Mouse (Mus musculus) heart, adult 18-20 months (tissue): Measurements from ENCODE around the gene Pcbp4. TPM values are rescaled to one million over a fixed set of nuclear protein-coding genes. Genes with fewer than 3 reads are reported as not detected.

Source experiments
- DNase-seq, 2 experiments: peaks; one replicate each; pipeline ENCODE4 v3.0.0; 2021 to 2022; ENCODE audit warnings: mixed read lengths in 1 of 2
- long read RNA-seq, 2 experiments: library from polyadenylated mRNA; stranded (forward); transcript quantifications; one replicate each; pipeline ENCODE4 v2.0.0; 2021
- total RNA-seq, 2 experiments: library from RNA; stranded (reverse); gene quantifications; 2 replicates each; pipeline ENCODE4 v1.2.3; 2021

Pcbp4 gene
- total RNA-seq = 10 to 100 TPM; 61.1 to 63.2 TPM
- long read RNA-seq, experiment 1, transcript Pcbp4-201 (13 exons, 2,035 nt) = major isoform, 56 of 77 reads
- long read RNA-seq, experiment 1, partial matches to known transcripts = 8 of 77 reads
- long read RNA-seq, experiment 1, other reads (novel, unspliced or antisense) = 13 of 77 reads
- long read RNA-seq, experiment 2, transcript Pcbp4-201 (13 exons, 2,035 nt) = major isoform, 37 of 50 reads
- long read RNA-seq, experiment 2, partial matches to known transcripts = 8 of 50 reads
- long read RNA-seq, experiment 2, other reads (novel, unspliced or antisense) = 5 of 50 reads

DNA sequence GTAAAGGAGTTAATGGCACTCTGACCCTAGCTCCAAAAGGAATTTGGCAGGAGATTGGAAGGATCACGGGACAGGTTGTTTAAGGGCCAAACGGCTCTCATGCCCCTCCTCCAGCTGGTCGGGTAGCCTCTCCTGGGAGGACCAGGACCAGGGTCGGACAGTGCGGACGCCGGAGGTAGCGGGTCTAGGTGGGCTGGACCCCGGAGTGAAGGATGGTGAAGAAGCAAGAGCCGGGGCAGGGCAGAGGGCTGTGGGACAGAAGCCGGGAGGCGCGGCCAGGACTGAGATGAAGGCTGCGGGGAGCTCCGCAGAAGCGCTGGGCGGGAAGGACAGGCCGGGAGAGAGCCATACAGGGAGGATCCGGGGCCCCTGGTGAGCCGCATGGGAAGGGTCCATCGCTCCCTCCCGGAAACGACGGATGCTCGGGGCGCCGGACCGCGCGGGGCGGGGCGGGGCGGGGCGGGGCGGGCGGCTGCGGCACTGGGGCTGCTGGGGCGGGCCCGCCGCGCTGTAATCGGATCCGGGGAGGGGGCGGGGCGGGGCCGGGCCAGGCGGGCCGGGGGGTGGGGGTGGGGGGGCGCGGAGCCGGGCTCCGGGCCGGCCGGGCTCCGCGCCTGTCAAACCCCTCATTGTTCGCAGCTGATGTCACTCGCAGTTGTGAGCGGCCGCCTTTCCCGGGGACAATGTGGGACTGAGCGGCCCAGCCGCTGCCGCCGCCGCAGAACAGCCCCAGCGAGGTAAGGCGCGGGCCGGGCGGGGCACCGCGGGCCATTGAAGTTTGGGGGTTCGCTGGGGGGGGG, at the start of gene Pcbp4:
Gene Pcbp4 (plus strand): TSS at position 21 of the 800 bp plus-strand sequence.
- DNase-seq = peak; percentile 81

DNA sequence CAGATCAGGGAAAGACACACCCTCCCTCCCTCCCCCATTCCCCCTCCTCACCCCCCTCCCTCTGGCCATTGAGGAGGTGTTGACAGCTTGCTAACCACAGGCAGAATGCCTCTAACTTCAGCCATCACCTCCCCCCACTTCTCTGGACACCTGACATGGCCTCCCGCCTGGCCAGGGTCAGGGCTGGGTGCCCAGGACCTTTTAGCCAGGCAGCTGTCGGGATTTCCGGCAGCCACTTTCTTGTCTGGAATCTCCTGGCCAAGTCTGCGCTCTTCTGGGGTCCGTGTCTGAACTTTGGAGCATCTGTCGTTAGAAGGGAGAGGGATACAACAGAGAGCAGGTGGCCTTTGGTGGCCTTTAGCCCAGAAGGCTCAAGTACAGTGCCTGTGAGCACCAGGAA, 47.8 kb upstream of the Pcbp4 start:
- peak; percentile 80 to 86 for DNase-seq

DNA sequence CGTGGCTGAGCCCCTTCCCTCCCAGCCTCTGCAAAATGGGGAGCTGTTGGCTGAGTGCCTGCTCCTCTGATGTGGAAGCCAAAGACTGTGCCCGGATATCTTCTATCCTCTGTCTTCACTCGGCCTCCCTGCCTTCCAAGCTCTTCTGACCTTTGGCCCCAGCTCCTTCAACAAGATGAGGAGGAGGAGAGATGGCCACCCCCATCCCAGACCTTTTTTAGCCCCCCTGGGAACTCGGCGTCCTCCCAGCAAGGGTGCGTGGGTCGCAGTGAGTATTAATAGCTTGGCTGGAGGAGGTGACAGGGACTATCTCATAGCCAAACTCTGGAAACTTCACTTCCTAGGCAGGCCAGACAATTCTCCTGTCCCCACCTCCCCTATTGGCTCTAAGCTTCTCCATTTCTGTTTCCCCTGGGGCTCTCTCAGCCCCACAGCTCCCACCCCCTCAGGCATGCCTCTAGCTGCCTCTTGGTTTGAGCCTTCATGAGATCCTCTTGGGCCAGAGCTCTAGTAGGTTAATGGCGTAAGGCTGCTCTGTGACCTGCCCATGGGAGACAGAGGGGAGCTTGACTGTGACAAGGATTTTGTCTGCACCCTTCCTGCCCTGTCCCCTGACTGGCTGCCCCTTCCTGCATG, 46.5 kb upstream of the Pcbp4 start:
- peak; percentile 80 to 89 for DNase-seq

DNA sequence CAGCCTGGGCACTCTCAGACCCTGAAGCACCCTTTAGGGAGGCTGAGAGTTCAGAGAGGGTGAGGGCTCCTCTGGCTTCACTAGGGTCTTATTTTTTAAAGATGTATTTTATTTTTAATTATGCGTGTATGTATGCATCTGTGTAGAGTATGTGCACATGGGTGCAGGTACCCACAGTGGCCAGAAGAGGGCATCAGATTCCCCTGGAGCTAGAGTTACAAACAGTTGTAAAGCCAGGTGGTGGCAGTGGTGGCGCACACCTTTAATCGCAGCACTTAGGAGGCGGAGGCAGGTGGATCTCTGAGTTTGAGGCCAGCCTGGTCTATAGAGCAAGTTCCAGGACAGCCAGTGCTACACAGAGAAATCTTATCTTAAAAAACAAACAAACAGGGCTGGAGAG, 44.0 kb upstream of the Pcbp4 start:
- no peak for DNase-seq

DNA sequence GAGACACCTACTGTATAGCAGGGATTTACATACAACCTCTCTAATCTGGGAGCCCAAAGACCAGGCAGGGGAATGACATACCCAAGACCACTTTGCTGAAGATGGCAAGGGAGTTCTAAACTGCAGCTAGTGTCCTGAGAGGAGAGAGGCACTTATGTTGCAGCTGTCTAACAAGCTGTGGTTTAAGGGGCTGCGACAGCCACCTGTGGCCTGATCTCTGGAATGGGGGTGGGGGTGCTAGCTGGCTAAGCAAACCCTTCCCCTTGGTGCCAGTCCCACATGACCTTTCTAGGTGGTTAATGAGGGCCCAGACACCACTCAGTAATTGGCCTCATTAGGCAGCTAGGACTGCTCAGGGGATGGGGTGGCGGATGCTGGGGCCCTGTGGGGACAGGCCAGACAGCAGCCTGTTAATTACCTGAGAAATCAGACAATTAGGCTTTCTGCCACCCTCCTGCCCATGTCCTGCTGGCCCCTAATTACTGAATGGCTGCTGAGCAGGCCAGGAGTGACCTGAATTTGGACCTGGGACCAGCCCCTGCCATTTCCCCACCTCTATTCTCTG, 42.9 kb upstream of the Pcbp4 start:
- no peak for DNase-seq

DNA sequence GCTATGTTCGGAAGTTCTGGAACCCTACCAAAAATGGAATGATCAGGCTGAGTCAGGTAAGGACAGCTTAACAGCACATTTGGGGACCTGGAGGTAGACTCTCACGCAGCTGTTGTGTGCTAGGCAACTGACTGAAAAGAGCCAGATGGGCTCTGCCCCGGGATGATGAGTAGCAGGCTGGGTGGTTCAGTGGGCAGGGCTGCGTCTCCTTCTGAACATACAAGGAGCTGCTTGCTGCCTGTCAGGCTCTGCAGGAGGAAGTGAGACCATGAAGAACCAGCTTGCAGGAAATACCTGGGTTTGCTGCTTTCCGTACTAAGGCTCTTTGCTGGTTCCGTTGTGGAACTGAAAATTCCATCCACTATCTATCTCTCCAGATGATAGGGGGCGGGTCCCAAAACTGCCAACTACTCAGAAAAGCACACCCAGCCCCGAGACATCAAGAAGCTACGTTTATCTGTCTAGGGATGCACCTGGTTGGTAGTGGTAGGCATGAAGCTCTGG, 41.9 kb upstream of the Pcbp4 start:
- DNase-seq = no peak

DNA sequence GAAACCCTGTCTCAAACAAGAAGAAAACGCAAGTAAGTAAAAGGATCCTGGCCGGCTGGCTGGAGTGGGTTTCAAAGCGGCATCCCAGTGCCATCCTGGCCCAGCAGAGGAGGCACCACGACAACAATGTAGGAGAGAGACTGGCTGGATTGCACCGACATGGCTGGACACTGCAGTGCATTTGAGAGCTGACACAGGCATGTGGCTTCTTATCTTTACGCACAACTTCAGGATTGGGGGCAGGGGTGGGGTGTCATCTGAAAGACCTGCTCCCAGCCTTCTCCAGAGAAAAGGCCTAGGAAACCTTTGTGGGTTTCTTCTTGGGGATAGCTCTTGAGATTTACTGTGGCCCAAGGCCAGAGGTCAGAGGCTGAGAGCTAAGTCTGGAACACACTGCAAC, 41.4 kb upstream of the Pcbp4 start:
- DNase-seq = no peak

DNA sequence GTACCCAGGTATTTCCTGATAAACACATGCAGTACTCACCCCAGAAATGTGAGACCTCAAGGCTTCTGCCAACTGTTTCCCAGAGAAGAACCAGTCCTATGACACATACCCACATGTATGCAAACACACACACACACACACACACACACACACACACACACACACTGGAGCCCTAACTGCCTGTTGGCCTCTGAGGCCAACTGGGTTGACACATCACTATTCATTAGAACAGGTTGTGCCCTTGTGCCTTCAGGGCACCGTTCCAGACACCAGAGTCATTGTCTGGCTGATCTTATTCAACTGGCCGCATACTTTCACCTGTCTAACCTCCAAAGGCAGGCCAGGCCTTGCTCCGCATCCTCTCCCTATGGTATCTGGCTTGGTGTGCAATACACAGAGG, 40.9 kb upstream of the Pcbp4 start:
- no peak for DNase-seq

DNA sequence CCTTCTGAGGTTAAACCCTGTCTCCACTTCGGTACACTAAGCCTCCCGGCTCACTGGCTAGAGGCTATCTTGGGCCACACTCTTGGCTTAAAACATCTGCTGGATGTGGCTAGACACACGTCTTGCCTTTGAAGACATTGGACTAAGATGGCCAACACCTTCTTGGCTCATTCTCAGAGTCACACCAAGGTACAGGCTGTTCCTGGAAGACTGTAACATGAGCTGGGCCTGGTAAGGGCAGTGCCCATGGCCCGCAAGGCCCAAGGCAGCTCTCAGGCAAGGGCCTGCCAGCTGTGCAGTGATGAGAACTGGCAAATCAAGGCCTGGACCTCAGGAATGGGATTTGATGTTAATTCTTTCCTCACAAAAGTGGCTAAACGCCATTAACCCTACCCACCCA, 39.5 kb upstream of the Pcbp4 start:
- no peak for DNase-seq

DNA sequence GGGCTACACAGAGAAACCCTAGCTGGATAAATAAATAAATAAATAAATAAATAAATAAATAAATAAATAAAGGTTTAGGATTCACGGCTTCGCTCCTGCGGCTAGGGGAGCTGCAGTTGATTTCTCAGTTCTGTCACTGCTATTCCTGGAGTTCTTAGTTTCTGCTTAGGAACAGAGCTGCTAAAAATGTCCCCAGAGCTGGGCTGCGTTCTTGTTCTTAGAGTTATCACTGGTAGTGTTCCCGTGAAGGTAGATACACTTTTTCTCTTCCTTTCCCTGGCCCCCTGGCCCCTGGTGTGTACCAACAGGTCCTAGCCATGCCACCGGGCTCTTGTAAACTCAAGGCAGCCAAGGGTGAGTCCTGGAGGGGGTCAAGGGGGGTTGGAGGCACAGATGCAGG, 36.3 kb upstream of the Pcbp4 start:
- no peak for DNase-seq

DNA sequence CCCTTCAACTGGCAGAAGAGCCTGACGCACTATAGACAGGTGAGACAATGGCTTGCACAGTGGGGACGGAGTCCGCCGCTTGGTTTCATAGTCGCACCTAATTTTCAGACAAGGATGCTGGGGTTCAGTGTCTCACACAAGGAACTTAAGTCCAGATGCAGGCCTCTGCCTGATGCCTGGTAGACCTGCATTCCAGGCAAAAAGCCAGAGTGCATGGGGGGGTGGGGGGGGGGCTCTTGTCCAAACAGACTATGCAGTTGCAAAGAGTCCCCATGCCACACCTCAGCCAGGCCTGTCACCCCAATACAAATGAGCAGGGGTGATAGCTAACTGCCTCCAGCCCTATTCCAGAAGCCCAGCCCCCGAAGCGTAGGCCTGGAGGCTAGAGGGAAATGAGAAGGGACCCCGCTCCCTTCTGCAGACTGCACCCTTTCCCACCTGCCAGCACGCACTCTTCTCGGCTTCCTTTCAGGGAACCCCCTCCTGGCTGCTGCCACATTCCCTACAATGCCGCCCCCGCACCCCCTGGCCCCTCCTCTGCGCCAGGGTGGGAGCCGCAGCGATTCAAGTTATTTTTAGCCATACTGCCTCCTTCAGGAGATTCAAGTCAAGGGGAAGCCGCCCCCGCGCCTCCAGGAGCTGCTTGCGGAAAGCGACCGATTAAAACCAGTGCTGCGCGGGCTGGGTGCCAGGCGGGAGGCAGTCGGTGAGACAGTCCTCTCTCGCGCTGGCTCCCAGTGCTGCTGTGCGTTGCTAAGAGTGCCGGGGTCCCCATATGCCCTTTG, 35.1 kb upstream of the Pcbp4 start:
- peak; percentile 86 to 88 for DNase-seq

DNA sequence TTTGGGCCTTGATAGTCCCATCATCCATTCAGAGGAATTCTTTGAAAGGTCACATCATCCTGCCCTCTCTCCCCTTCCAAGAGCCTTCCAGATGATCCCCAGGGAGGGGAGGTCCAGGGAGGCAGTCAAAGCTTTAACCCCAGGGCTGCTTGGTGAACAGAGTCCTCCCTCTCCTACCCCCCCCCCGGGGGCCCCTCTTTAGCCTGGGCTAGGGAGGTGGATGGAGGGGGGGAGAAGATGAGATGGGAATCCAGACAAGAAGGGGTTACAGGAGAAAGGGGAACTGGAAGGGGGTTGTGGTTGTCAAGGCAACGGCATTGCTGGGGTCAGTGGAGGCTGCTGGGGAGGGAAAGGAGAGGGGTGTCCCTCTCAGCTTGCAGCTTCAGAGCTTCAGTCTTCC, 32.5 kb upstream of the Pcbp4 start:
- no peak for DNase-seq

DNA sequence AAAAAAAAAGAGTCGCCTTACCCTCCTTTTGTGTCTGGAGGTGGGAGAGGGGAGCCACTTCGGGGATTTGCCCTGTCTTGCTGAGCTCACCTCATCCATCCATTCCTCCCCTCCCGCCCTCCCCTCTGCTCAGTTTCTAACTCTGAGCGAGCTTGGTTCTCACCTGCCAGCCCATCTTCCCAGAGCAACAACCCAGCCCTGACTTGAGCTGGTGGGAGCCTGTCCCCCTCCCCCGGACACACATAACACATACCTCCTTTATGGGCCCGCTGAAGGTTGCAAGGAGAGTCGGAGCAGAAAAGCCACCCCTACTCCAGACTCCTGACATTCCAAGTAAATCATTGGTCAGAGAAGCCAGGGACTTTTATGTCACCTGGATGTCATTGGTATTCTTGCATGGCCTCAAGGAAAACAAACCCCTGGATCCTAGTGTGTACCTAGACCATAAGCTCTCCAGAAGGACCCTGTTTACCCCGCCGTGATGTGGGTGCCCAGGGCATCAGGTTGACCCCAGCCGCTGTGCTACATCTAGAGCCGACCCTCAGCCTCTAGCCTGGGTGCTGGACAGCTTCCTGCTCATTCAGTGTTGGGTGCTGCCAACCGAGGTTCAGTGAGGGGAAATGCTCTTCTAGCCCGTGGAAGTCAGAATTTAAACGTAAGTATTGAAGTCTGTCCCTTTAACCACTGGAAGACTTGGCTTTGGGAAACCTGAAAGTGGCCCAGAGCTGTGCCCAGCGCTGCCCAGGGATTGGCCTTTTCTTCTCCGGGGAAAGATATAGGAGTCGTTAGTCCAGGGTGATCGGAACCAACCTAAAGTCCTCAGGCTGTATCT, 31.8 kb upstream of the Pcbp4 start:
- no peak for DNase-seq

DNA sequence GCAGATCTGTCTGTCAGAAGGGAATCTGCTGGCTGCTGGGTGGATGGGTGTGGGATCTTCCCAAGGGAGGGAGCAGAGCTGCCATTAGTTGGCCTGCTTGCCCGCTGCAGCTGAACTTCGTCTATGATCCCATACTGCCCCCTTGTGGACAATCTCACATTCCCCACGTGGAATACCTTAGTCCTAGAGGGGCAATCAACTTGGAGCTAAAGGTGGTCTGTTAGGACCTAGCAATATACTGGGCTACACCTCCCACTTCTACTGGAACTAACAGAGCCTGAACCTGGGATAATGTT, 31.3 kb upstream of the Pcbp4 start:
- DNase-seq = peak; percentile 90 to 94

DNA sequence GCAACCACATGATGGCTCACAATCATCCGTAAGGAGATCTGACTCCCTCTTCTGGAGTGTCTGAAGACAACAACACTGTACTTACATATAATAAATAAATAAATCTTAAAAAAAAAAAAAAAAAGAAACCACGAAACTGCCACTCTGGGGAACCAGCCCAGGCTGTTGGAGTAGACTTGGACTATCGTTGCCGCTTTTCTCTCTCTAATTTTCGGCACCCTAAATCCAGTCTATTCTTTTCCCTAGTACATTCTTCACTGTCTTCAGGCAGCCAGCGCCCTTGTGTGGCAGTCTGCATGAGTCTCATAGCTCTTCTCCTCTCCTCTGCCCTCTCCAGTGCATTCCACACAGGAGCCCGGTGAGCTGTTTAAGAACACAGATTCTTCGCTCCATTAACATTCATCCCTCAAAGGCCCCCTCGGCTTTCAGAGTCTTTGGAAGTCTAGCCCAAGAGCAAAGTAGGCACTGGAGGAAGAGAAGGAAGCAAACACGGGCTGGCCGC, 24.3 kb upstream of the Pcbp4 start:
- no peak for DNase-seq

DNA sequence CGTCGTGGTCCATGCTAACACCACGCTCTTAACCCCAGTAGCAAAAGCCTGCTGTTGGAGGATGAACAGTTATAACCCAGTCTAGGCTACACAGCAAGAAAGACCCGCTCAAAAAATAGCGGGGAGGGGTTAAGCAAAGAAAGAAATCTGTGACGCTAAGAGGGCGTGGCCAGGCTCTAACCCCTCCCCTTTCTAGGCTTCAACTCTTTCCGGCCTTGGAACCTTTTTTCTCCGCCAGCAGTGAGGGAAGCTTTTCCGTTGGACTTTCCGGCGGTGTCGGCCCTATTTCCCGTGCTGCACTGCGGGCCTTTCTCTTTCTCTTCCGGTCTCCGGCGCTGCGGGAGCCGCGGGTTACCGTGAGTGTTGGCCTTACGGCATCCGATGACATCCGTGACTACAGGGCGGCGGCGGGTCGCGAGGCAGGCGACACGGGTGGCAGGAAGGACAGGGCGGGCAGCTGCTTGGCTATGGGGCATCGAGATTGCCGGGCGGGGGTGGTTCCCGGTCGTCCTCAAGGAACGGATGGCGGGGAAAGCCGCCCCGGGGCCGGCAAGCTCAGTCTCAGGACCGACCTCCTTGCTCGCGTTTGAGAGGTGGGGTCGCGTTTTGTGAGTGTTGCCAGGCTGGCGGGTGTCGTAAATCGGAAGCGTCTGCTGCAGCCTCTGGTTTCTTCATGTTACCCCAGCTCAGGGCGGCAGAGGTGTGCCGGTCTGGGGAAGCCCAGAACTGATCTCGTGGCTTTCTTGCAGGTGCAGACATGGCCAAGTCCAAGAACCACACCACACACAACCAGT, 23.7 kb upstream of the Pcbp4 start, which contains the start of gene Rpl29:
Gene Rpl29 (plus strand): TSS at position 234 of the 794 bp plus-strand sequence.
- DNase-seq = peak; percentile 96 to 99

DNA sequence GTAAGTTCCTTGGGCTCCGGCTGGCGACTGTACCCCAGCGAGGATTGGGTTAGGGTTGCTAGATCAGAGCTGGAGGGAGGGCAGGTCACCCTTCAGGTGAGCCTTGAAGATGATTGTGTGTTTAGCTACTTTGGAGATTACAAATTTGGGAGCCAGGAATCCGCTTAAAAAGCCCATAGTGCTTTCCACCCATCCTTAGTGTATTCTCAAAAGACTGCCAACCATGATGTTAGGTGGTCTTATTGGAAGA, 23.2 kb upstream of the Pcbp4 start:
- no peak for DNase-seq

DNA sequence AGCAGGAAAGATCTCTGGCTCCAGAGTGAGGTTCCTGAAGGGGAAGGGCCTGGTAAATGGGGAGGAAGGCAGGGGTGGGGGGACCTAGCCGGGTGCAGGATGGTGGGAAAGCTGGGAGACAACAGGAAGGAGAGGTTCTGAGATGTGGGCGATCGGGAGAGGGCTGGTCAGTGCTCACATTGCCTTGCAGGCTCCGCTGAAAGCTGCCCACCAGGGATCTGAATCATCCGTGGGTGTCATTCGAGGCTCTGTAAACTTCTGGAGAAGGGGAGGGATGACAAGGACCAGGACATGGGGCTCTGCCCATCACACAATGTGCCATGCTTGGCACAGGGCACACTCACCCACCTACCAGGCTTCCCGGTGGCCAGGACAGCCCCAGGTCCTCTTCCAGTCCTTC, 19.7 kb upstream of the Pcbp4 start:
- DNase-seq = no peak

DNA sequence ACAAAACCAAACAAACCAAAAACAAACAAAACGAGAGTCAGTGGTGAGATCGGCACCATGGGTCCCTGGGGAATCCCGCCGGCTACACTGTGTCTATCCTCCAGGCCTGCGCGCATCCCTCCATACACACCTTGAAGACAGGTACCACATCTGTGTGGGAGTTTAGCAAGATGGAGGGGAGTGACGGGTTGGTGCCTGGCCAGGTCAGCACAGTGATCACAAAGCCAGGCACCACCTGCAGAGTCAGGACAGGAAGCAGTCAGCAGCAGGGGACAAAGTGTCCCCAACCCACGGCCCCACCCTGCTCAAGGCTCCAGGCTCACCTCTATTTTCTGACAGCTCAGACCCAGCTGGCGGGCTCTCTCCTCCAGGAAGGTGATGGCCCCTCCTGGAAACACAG, 16.5 kb upstream of the Pcbp4 start:
- DNase-seq = no peak

DNA sequence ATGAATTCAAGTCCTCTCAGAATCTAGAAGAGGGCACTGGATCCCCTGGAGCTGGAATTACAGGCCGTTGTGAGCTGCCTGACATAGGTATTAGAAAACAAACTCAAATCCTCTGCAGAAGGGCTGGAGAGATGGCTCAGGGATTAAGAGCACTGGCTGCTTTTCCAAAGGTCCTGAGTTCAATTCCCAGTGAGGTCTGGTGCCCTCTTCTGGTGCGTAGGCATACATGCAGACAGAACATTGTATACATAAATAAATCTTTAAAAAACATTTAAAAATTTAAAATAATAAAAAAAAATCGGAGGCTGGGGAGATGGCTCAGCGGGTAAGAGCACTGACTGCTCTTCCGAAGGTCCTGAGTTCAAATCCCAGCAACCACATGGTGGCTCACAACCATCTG, 10.4 kb upstream of the Pcbp4 start:
- DNase-seq = no peak
